Mouse (Mus musculus): ENCODE results near the gene Gm4884. TPM values are rescaled to one million over a fixed set of nuclear protein-coding genes. Genes with fewer than 3 reads are reported as not detected.
"Not testable (repeated sequence)": the region's sequence is repeated elsewhere in the genome, so short reads cannot be mapped to it uniquely, and the experiment has no call there.

Gm4884 gene
- not detected in 2 replicates for polyA plus RNA-seq (2014; fragmentation: Nextera tagmentation; extraction: Ambion mirVana)

DNA sequence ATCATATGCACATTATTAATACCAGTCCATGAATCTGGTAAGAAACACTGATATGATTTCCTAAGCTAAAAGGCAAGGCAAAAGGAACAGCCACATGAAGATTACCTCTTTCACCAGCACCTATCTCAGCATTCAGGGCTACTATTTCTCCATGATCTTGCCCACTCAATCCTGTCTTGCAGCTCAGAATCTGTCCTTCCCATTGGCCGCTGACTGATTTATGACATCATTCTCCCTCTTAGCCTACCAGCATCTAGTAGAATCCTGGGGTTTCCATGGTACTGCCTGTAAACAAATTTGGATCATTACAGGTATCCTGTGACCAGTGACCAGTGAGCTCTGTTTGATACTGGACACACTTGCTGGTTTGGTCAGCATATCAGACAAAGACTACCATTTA lies at the start of gene Gm4884:
Gm4884 (plus strand) TSS at position 301 of the 400 bp plus-strand sequence.
- not testable (repeated sequence) for DNase-seq; H3K4me3 ChIP-seq (ENCODE audit: low read depth, low read length); H3K27me3 ChIP-seq (ENCODE audit: insufficient read depth, low read length); ATAC-seq (ENCODE audit: insufficient read depth); H3K36me3 ChIP-seq (ENCODE audit: insufficient read depth); H3K9ac ChIP-seq; H3K9me3 ChIP-seq (ENCODE audit: low read depth, low read length); H3K4me2 ChIP-seq; H3K4me1 ChIP-seq (ENCODE audit: insufficient read depth); H3K27ac ChIP-seq (ENCODE audit: low read depth)
- WGBS, result 64% methylated on average over 1 of the region's 1 CpGs

DNA sequence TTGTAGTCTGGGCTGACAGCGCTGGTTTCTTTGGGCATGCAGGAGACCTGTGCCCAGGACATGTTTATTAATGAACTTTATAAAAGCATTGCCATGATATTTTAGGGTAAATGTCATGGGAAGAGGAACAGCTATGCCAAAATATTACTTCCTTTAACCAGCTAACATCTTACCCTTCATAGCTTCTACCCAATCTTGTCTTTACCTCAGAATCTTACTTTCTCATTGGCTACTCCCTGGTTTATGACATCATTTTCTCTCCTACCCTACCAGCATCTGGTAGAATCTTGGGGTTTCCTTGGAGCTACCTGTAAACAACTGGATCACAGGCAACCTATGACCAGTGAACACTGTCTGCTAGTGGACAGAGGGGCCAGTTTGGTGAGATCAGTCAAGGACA lies 45.3 kb upstream of the Gm4884 start, which contains the start of gene 4930433I11Rik:
4930433I11Rik (plus strand) TSS at position 301 of the 400 bp plus-strand sequence.
- H3K27ac ChIP-seq (ENCODE audit: low read depth), result no peak within 1 kb of the TSS
- WGBS, result 75% methylated on average over 1 of the region's 1 CpGs

DNA sequence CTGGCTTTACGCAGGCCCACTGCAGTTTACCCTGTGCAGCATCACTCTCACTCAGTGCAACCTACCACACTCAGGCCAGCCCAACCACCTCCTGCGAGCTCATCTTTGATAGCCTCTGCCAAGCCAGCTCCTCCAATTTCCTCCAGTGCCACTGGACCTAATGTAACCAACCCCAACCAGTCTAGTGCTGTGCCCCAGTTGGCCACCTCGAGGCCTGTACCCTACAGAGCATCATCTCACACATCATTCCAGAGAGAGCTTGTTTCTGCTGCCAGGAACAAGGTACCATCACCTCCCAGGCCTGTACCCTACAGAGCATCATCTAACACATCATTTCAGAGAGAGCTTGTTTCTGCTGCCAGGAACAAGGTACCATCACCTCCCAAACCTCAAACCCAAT lies 11.5 kb downstream of the Gm4884 start:
- H3K4me2 ChIP-seq; H3K9me3 ChIP-seq (ENCODE audit: low read depth, low read length); DNase-seq; H3K27ac ChIP-seq (ENCODE audit: low read depth); ATAC-seq (ENCODE audit: insufficient read depth); H3K4me1 ChIP-seq (ENCODE audit: insufficient read depth); H3K36me3 ChIP-seq (ENCODE audit: insufficient read depth); H3K9ac ChIP-seq; H3K4me3 ChIP-seq (ENCODE audit: low read depth, low read length); H3K27me3 ChIP-seq (ENCODE audit: insufficient read depth, low read length): not testable (repeated sequence)
- WGBS, result 57% methylated on average over 3 of the region's 3 CpGs

More for the DNA sequence above, 45.3 kb upstream of the Gm4884 start, which contains the start of gene 4930433I11Rik:
- Histone ChIP-seq H3K9me3 (ENCODE audit: low read depth, low read length) (no peaks in the 10 kb centered on the region), H3K27me3 (ENCODE audit: insufficient read depth, low read length) (no peaks in the 10 kb centered on the region), H3K4me3 (ENCODE audit: low read depth, low read length) (no peak within 1 kb of the TSS), H3K4me2 (no peak within 1 kb of the TSS), H3K9ac (no peak within 1 kb of the TSS), H3K4me1 (ENCODE audit: insufficient read depth) (no peaks in the 10 kb centered on the region), H3K36me3 (ENCODE audit: insufficient read depth) (no peaks in the 10 kb centered on the region)
- TF ChIP-seq CTCF (IDR thresholded peaks at IDR 0.05; ENCODE audit: low read depth), result no peak
- no peak for ATAC-seq (ENCODE audit: insufficient read depth)
- DNase-seq, result no peak

Other genes with a start within 250 kb of the Gm4884 start
- gene Vstm2b, start 134.4 kb upstream of the Gm4884 start, polyA plus RNA-seq (2014; fragmentation: Nextera tagmentation; extraction: Ambion mirVana), result 0.37 and 0.47 TPM in 2 replicates
- not detected in 2 replicates for gene 4930433I11Rik, start 45.2 kb upstream of the Gm4884 start, polyA plus RNA-seq (2014; fragmentation: Nextera tagmentation; extraction: Ambion mirVana)
- gene Gm5592, start 121.1 kb downstream of the Gm4884 start, polyA plus RNA-seq (2014; fragmentation: Nextera tagmentation; extraction: Ambion mirVana), result not detected in 2 replicates